Mouse (Mus musculus) lung, adult 18-20 months (tissue): Measurements from ENCODE around the gene Rpl37.

ENCODE experiments used
- DNase-seq, 2 experiments: peaks; one replicate each; pipeline ENCODE4 v3.0.0; 2022; ENCODE audit warnings: mixed read lengths in 2 of 2

Gene Rpl37

GRCm38 (mm10) chr15:5155093-5155492 lies 38.6 kb downstream of the Rpl37 start:
- no peak for DNase-seq

- DNase-seq: no peak
These were observed 39.9 kb downstream of the Rpl37 start for GRCm38 (mm10) chr15:5156355-5156754.

GRCm38 (mm10) chr15:5157386-5157785 lies 40.9 kb downstream of the Rpl37 start:
- no peak for DNase-seq

GRCm38 (mm10) chr15:5158827-5159226 lies 42.4 kb downstream of the Rpl37 start:
- peak in 1 of 2 experiments; percentile 10 for DNase-seq

GRCm38 (mm10) chr15:5165121-5165773 lies 48.8 kb downstream of the Rpl37 start:
- DNase-seq: no peak
